Mouse (Mus musculus): ENCODE measurements around the gene Lrp8.

GRCm38 (mm10) chr4:107889385-107889730 is 87.3 kb downstream of the Lrp8 start:
- TF ChIP-seq HCFC1 (IDR thresholded peaks at IDR 0.05; ENCODE audit: borderline replicate concordance, insufficient read depth, low read length) (no peak), ZC3H11A (IDR thresholded peaks at IDR 0.05; ENCODE audit: borderline replicate concordance, low read depth, low read length) (no peak), MAFK (IDR thresholded peaks at IDR 0.05; ENCODE audit: insufficient read depth, low read depth, low read length) (no peak), ZNF384 (IDR thresholded peaks at IDR 0.05; ENCODE audit: low read depth, low read length) (no peak)
